34 mouse cellular contexts compared by ENCODE assay signal in the genomic region with DNA sequence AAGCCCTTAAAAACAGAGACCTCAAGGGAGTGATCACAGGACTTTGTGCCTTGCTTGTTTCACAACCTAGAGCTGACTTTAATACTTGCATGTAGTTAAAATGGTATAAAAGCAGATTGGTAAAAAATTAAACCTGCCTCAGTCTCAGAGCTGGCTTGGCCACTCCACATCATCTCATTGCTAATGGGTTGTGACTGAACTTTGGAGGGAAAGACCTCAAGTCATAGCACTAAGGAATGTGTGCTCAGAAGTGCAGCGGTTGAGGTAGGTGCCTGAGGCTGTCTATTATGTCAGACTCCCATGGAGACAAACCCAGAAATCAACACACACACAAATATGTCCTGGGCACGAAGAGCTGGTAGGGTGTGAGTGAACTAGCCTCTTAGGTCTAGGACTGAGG. TPM values are rescaled to one million over a fixed set of nuclear protein-coding genes. Genes with fewer than 3 reads are reported as not detected.
A peak's percentile ranks its signal among the peaks of the same experiment; 100 is the strongest.
DNase-seq lines count a peak whose midpoint lies in the region; ATAC-seq and TF ChIP-seq lines count a peak whose summit lies in the region.
"Had no signal": no experiment of that assay in that cellular context is flagged by ENCODE, and none has a peak within 500 bp of the region (broad histone marks: within the 10 kb centered on the region; RNA-seq: fewer than 3 reads in every experiment).

No protein-coding gene starts in this region.

- 0 out of 2 replicates have a peak, but pooled peaks have one; percentile 39 for ATAC-seq in embryonic facial prominence, embryonic 11.5 days (replicated peaks; ENCODE audit: insufficient number of reproducible peaks, low FRiP score, low TSS enrichment, low read depth)
- no peak for ATAC-seq in stomach, postnatal 0 days (ENCODE audit: low FRiP score, low TSS enrichment)
- no peak for ATAC-seq in hindbrain, embryonic 11.5 days (ENCODE audit: low FRiP score)
- ATAC-seq in heart, embryonic 12.5 days (ENCODE audit: insufficient number of reproducible peaks, low FRiP score), result no peak
- ATAC-seq: forebrain, embryonic 15.5 days; hindbrain, embryonic 16.5 days had no signal

- 62% methylated on average over 2 of the region's 2 CpGs for WGBS in embryonic facial prominence, embryonic 11.5 days
- 63% methylated on average over 2 of the region's 2 CpGs for WGBS in embryonic facial prominence, embryonic 10.5 days
- 42% methylated on average over 2 of the region's 2 CpGs for WGBS in stomach, postnatal 0 days
- 68% methylated on average over 2 of the region's 2 CpGs for WGBS in hindbrain, embryonic 11.5 days
- 62% methylated on average over 2 of the region's 2 CpGs for WGBS in heart, embryonic 12.5 days

- no peaks in the 10 kb centered on the region for H3K36me3 ChIP-seq in embryonic facial prominence, embryonic 11.5 days (replicated peaks; ENCODE audit: control insufficient read depth, insufficient read depth, low read depth, low read length)
- H3K36me3 ChIP-seq in embryonic facial prominence, embryonic 10.5 days (replicated peaks), result no peaks in the 10 kb centered on the region
- H3K36me3 ChIP-seq in stomach, postnatal 0 days (ENCODE audit: control insufficient read depth, insufficient read depth, low read length), result no peaks in the 10 kb centered on the region
- H3K36me3 ChIP-seq in hindbrain, embryonic 11.5 days (ENCODE audit: control insufficient read depth, insufficient read depth, low read length), result no peaks in the 10 kb centered on the region
- no peaks in the 10 kb centered on the region for H3K36me3 ChIP-seq in heart, embryonic 12.5 days
- H3K36me3 ChIP-seq: forebrain, embryonic 15.5 days; hindbrain, embryonic 10.5 days; limb, embryonic 12.5 days; liver, embryonic 15.5 days; lung, embryonic 15.5 days; midbrain, embryonic 12.5 days; neural tube, embryonic 12.5 days had no signal

- H3K9ac ChIP-seq in embryonic facial prominence, embryonic 11.5 days (replicated peaks; ENCODE audit: low read length), result no peak overlapping the region
- H3K9ac ChIP-seq in stomach, postnatal 0 days (ENCODE audit: low read length), result no peak overlapping the region
- no peak overlapping the region for H3K9ac ChIP-seq in hindbrain, embryonic 11.5 days (ENCODE audit: low read depth, low read length)
- no peak overlapping the region for H3K9ac ChIP-seq in heart, embryonic 12.5 days
- H3K9ac ChIP-seq: forebrain, embryonic 15.5 days; limb, embryonic 12.5 days; liver, embryonic 15.5 days; lung, embryonic 15.5 days; midbrain, embryonic 12.5 days; neural tube, embryonic 12.5 days had no signal

- H3K4me1 ChIP-seq in embryonic facial prominence, embryonic 11.5 days (ENCODE audit: control insufficient read depth, insufficient read depth, low read length), result no peaks in the 10 kb centered on the region
- H3K4me1 ChIP-seq in embryonic facial prominence, embryonic 10.5 days, result peaks cover 29% of the 10 kb centered on the region
- 0 out of 2 replicates have a peak, but pooled peaks cover 4% of the 10 kb centered on the region for H3K4me1 ChIP-seq in stomach, postnatal 0 days (replicated peaks; ENCODE audit: control insufficient read depth, insufficient read depth)
- H3K4me1 ChIP-seq in hindbrain, embryonic 11.5 days (replicated peaks; ENCODE audit: control insufficient read depth, insufficient read depth, low read length), result no peaks in the 10 kb centered on the region
- H3K4me1 ChIP-seq in heart, embryonic 12.5 days (replicated peaks), result no peaks in the 10 kb centered on the region
- H3K4me1 ChIP-seq: forebrain, embryonic 15.5 days; hindbrain, embryonic 10.5 days; liver, embryonic 15.5 days; midbrain, embryonic 12.5 days; neural tube, embryonic 12.5 days had no signal

- no peak for TF ChIP-seq EP300 in stomach, postnatal 0 days (optimal IDR thresholded peaks at IDR 0.05)

- no peak for DNase-seq in embryonic facial prominence, embryonic 11.5 days (ENCODE audit: low spot score)
- no peak for DNase-seq in embryonic facial prominence, embryonic 10.5 days (ENCODE audit: low spot score)
- peak; percentile 84 for DNase-seq in kidney, adult 9 months
- peak; percentile 32 for DNase-seq in kidney, postnatal 10 days
- no peak for DNase-seq in stomach, postnatal 0 days (ENCODE audit: low spot score)
- DNase-seq in cerebellum, adult 9-10 months, result no peak
- DNase-seq in hindbrain, embryonic 11.5 days (ENCODE audit: low spot score), result no peak
- DNase-seq: adrenal gland, adult 8-10 months; cerebellum, postnatal 10 days; heart, postnatal 14 days; lung, postnatal 4 days; right cerebral cortex, adult 18-20 months; spleen, adult 18-20 months; thymus, postnatal 4 days had no signal

- H3K4me3 ChIP-seq in embryonic facial prominence, embryonic 11.5 days (ENCODE audit: low read depth, low read length), result no peak overlapping the region
- H3K4me3 ChIP-seq in embryonic facial prominence, embryonic 10.5 days, result no peak overlapping the region
- H3K4me3 ChIP-seq in stomach, postnatal 0 days (ENCODE audit: low read depth, low read length), result no peak overlapping the region
- no peak overlapping the region for H3K4me3 ChIP-seq in hindbrain, embryonic 11.5 days (ENCODE audit: low read depth, low read length)
- no peak overlapping the region for H3K4me3 ChIP-seq in heart, embryonic 12.5 days
- H3K4me3 ChIP-seq: forebrain, embryonic 15.5 days; hindbrain, embryonic 10.5 days; left cerebral cortex, adult 2 months; limb, embryonic 12.5 days; liver, embryonic 15.5 days; lung, embryonic 15.5 days; megakaryocyte, embryonic 14.5 days; midbrain, embryonic 12.5 days; myocyte; neural tube, embryonic 12.5 days had no signal

- no peaks in the 10 kb centered on the region for H3K9me3 ChIP-seq in embryonic facial prominence, embryonic 11.5 days (replicated peaks; ENCODE audit: control insufficient read depth, low read length)
- H3K9me3 ChIP-seq in embryonic facial prominence, embryonic 10.5 days, result no peaks in the 10 kb centered on the region; the same call in 1 of the 2 replicates
- no peaks in the 10 kb centered on the region for H3K9me3 ChIP-seq in stomach, postnatal 0 days (ENCODE audit: control insufficient read depth, low read length)
- H3K9me3 ChIP-seq in hindbrain, embryonic 11.5 days (ENCODE audit: control insufficient read depth, low read length), result no peaks in the 10 kb centered on the region
- H3K9me3 ChIP-seq in heart, embryonic 12.5 days (replicated peaks), result 0 out of 2 replicates have a peak, but pooled peaks cover 4% of the 10 kb centered on the region
- H3K9me3 ChIP-seq: forebrain, embryonic 15.5 days; hindbrain, embryonic 10.5 days; limb, embryonic 12.5 days; liver, embryonic 15.5 days; lung, embryonic 15.5 days; midbrain, embryonic 12.5 days; neural tube, embryonic 12.5 days had no signal

- H3K4me2 ChIP-seq in embryonic facial prominence, embryonic 11.5 days (ENCODE audit: low read depth, low read length), result no peak overlapping the region
- no peak overlapping the region for H3K4me2 ChIP-seq in stomach, postnatal 0 days (replicated peaks; ENCODE audit: low read depth)
- H3K4me2 ChIP-seq in hindbrain, embryonic 11.5 days (replicated peaks; ENCODE audit: low read depth, low read length), result no peak overlapping the region
- no peak overlapping the region for H3K4me2 ChIP-seq in heart, embryonic 12.5 days
- H3K4me2 ChIP-seq: forebrain, embryonic 15.5 days; limb, embryonic 12.5 days; liver, embryonic 15.5 days; lung, embryonic 15.5 days; midbrain, embryonic 12.5 days; neural tube, embryonic 12.5 days had no signal

- H3K27ac ChIP-seq in embryonic facial prominence, embryonic 11.5 days (replicated peaks; ENCODE audit: low read depth, low read length), result no peak overlapping the region
- H3K27ac ChIP-seq in embryonic facial prominence, embryonic 10.5 days (replicated peaks), result no peak overlapping the region
- 0 out of 2 replicates have a peak overlapping the region, but pooled peaks have one; percentile 4 for H3K27ac ChIP-seq in stomach, postnatal 0 days (replicated peaks)
- no peak overlapping the region for H3K27ac ChIP-seq in hindbrain, embryonic 11.5 days (ENCODE audit: low read depth, low read length)
- no peak overlapping the region for H3K27ac ChIP-seq in heart, embryonic 12.5 days (ENCODE audit: poor library complexity, severe bottlenecking)
- H3K27ac ChIP-seq: forebrain, embryonic 15.5 days; hindbrain, embryonic 10.5 days; left cerebral cortex, adult 2 months; limb, embryonic 12.5 days; liver, embryonic 15.5 days; lung, embryonic 15.5 days; midbrain, embryonic 12.5 days; neural tube, embryonic 12.5 days had no signal

- no peaks in the 10 kb centered on the region for H3K27me3 ChIP-seq in embryonic facial prominence, embryonic 11.5 days (ENCODE audit: control insufficient read depth, insufficient read depth, low read length)
- H3K27me3 ChIP-seq in embryonic facial prominence, embryonic 10.5 days (replicated peaks; ENCODE audit: low read depth, poor library complexity, severe bottlenecking), result no peaks in the 10 kb centered on the region
- no peaks in the 10 kb centered on the region for H3K27me3 ChIP-seq in stomach, postnatal 0 days (ENCODE audit: control insufficient read depth, insufficient read depth, low read length)
- H3K27me3 ChIP-seq in hindbrain, embryonic 11.5 days (ENCODE audit: control insufficient read depth, insufficient read depth, low read length), result no peaks in the 10 kb centered on the region
- H3K27me3 ChIP-seq in heart, embryonic 12.5 days (replicated peaks), result peaks cover 12% of the 10 kb centered on the region; the same call in 1 of the 2 replicates
- H3K27me3 ChIP-seq: forebrain, embryonic 15.5 days; limb, embryonic 12.5 days; lung, embryonic 15.5 days; midbrain, embryonic 12.5 days had no signal

- TF ChIP-seq CTCF in stomach, postnatal 0 days (IDR thresholded peaks at IDR 0.05; ENCODE audit: low read depth), result no peak

RNA-seq across cellular contexts. Expression of a gene that starts 18.5 kb away (rescaled TPM):
- polyA plus RNA-seq in embryonic facial prominence, embryonic 11.5 days (2014; fragmentation: Nextera tagmentation; extraction: Ambion mirVana), result 47.1 and 52.2 TPM in 2 replicates
- 59.8 and 62.7 TPM in 2 replicates for polyA plus RNA-seq in embryonic facial prominence, embryonic 10.5 days (2016; fragmentation: Nextera tagmentation; extraction: Ambion mirVana)
- 123 and 147 TPM in 2 replicates for polyA plus RNA-seq in stomach, postnatal 0 days (2015; fragmentation: Nextera tagmentation; extraction: Ambion mirVana)
- 22.9 TPM in 2 replicates for polyA plus RNA-seq in hindbrain, embryonic 11.5 days (2014; fragmentation: Nextera tagmentation; extraction: Ambion mirVana)
- 3.1 and 3.3 TPM in 2 replicates for polyA plus RNA-seq in heart, embryonic 12.5 days (2016; fragmentation: Nextera tagmentation; extraction: Ambion mirVana)
- polyA plus RNA-seq: C2C12, myocyte had no signal

RNA-seq across cellular contexts. Expression of a gene that starts 29.5 kb away (rescaled TPM):
- polyA plus RNA-seq in embryonic facial prominence, embryonic 11.5 days (2014; fragmentation: Nextera tagmentation; extraction: Ambion mirVana), result not detected in 2 replicates
- polyA plus RNA-seq in embryonic facial prominence, embryonic 10.5 days (2016; fragmentation: Nextera tagmentation; extraction: Ambion mirVana), result not detected in 2 replicates
- not detected in 2 replicates for polyA plus RNA-seq in stomach, postnatal 0 days (2015; fragmentation: Nextera tagmentation; extraction: Ambion mirVana)
- not detected in 2 replicates for polyA plus RNA-seq in hindbrain, embryonic 11.5 days (2014; fragmentation: Nextera tagmentation; extraction: Ambion mirVana)
- polyA plus RNA-seq in heart, embryonic 12.5 days (2016; fragmentation: Nextera tagmentation; extraction: Ambion mirVana), result not detected in 2 replicates
- polyA plus RNA-seq: C2C12; cortical plate, adult 2 months; forebrain, embryonic 15.5 days; frontal cortex, adult 2 months; heart, embryonic 14.5 days; hindbrain, embryonic 10.5 days; hindbrain, embryonic 16.5 days; intestine, embryonic 14.5 days; limb, embryonic 12.5 days; liver, adult 2 months; liver, embryonic 15.5 days; lung, embryonic 15.5 days; midbrain, embryonic 12.5 days; midbrain, postnatal 0 days; myocyte; neural tube, embryonic 12.5 days; thymus, postnatal 0 days had no signal

RNA-seq across cellular contexts. Expression of a gene that starts 41.5 kb away (rescaled TPM):
- polyA plus RNA-seq in embryonic facial prominence, embryonic 11.5 days (2014; fragmentation: Nextera tagmentation; extraction: Ambion mirVana), result not detected in 2 replicates
- polyA plus RNA-seq in embryonic facial prominence, embryonic 10.5 days (2016; fragmentation: Nextera tagmentation; extraction: Ambion mirVana), result not detected in 2 replicates
- 0.75 and 1.1 TPM in 2 replicates for polyA plus RNA-seq in stomach, postnatal 0 days (2015; fragmentation: Nextera tagmentation; extraction: Ambion mirVana)
- polyA plus RNA-seq in hindbrain, embryonic 11.5 days (2014; fragmentation: Nextera tagmentation; extraction: Ambion mirVana), result not detected in 2 replicates
- 0.29 and 0.32 TPM in 2 replicates for polyA plus RNA-seq in heart, embryonic 12.5 days (2016; fragmentation: Nextera tagmentation; extraction: Ambion mirVana)
- polyA plus RNA-seq: C2C12; cortical plate, adult 2 months; forebrain, embryonic 15.5 days; hindbrain, embryonic 10.5 days; limb, embryonic 12.5 days; liver, embryonic 15.5 days; midbrain, embryonic 12.5 days; midbrain, postnatal 0 days; myocyte; neural tube, embryonic 12.5 days; thymus, postnatal 0 days had no signal

RNA-seq across cellular contexts. Expression of a gene that starts 46.4 kb away (rescaled TPM):
- 38.4 and 43.3 TPM in 2 replicates for polyA plus RNA-seq in embryonic facial prominence, embryonic 11.5 days (2014; fragmentation: Nextera tagmentation; extraction: Ambion mirVana)
- polyA plus RNA-seq in embryonic facial prominence, embryonic 10.5 days (2016; fragmentation: Nextera tagmentation; extraction: Ambion mirVana), result 34.8 and 38.1 TPM in 2 replicates
- 53.6 and 54.7 TPM in 2 replicates for polyA plus RNA-seq in stomach, postnatal 0 days (2015; fragmentation: Nextera tagmentation; extraction: Ambion mirVana)
- 47.9 and 56.8 TPM in 2 replicates for polyA plus RNA-seq in hindbrain, embryonic 11.5 days (2014; fragmentation: Nextera tagmentation; extraction: Ambion mirVana)
- 53.4 and 54.3 TPM in 2 replicates for polyA plus RNA-seq in heart, embryonic 12.5 days (2016; fragmentation: Nextera tagmentation; extraction: Ambion mirVana)

RNA-seq across cellular contexts. Expression of a gene that starts 49.6 kb away (rescaled TPM):
- polyA plus RNA-seq in embryonic facial prominence, embryonic 11.5 days (2014; fragmentation: Nextera tagmentation; extraction: Ambion mirVana), result not detected in 2 replicates
- not detected in 2 replicates for polyA plus RNA-seq in embryonic facial prominence, embryonic 10.5 days (2016; fragmentation: Nextera tagmentation; extraction: Ambion mirVana)
- not detected in 2 replicates for polyA plus RNA-seq in stomach, postnatal 0 days (2015; fragmentation: Nextera tagmentation; extraction: Ambion mirVana)
- polyA plus RNA-seq in hindbrain, embryonic 11.5 days (2014; fragmentation: Nextera tagmentation; extraction: Ambion mirVana), result not detected in 2 replicates
- polyA plus RNA-seq in heart, embryonic 12.5 days (2016; fragmentation: Nextera tagmentation; extraction: Ambion mirVana), result not detected in 2 replicates
- polyA plus RNA-seq: C2C12; cortical plate, adult 2 months; forebrain, embryonic 15.5 days; frontal cortex, adult 2 months; heart, embryonic 14.5 days; hindbrain, embryonic 10.5 days; hindbrain, embryonic 16.5 days; intestine, embryonic 14.5 days; limb, embryonic 12.5 days; liver, adult 2 months; liver, embryonic 15.5 days; lung, embryonic 15.5 days; midbrain, embryonic 12.5 days; midbrain, postnatal 0 days; myocyte; neural tube, embryonic 12.5 days; thymus, postnatal 0 days had no signal

Comparison
In these comparisons a context has a peak if more than half of its experiments do, and no peak if none do; other contexts are left out.
1. DNase-seq: peak in kidney, adult 9 months (single experiment) and kidney, postnatal 10 days (single experiment); none in embryonic facial prominence, embryonic 11.5 days (single experiment), embryonic facial prominence, embryonic 10.5 days (single experiment), stomach, postnatal 0 days (single experiment), cerebellum, adult 9-10 months (single experiment) and hindbrain, embryonic 11.5 days (single experiment).